Mouse (Mus musculus): ENCODE data around the gene Ndufb8.

Gene Ndufb8

GRCm38 (mm10) chr19:44554861-44555590 lies at the start of gene Ndufb8:
Gene Ndufb8 (minus strand): TSS chr19:44555440.
- under 1% methylated on average over 50 of the region's 50 CpGs for WGBS

GRCm38 (mm10) chr19:44594180-44594579 lies 38.9 kb upstream of the Ndufb8 start:
- WGBS, result 95% methylated on average over 14 of the region's 14 CpGs

- WGBS, result 64% methylated on average over 6 of the region's 6 CpGs
Observed at GRCm38 (mm10) chr19:44591638-44592037, 36.4 kb upstream of the Ndufb8 start.

- 83% methylated on average over 18 of the region's 18 CpGs for WGBS
Observed at GRCm38 (mm10) chr19:44590992-44591391, 35.8 kb upstream of the Ndufb8 start.

- 63% methylated on average over 7 of the region's 7 CpGs for WGBS
Observed at GRCm38 (mm10) chr19:44589591-44590223, 34.5 kb upstream of the Ndufb8 start.

- 64% methylated on average over 4 of the region's 4 CpGs for WGBS
Observed at GRCm38 (mm10) chr19:44588036-44588435, 32.8 kb upstream of the Ndufb8 start.

GRCm38 (mm10) chr19:44582638-44583309 lies 27.5 kb upstream of the Ndufb8 start:
- WGBS, result 39% methylated on average over 9 of the region's 9 CpGs

- WGBS, result 84% methylated on average over 10 of the region's 10 CpGs
Observed at GRCm38 (mm10) chr19:44582103-44582502, 26.9 kb upstream of the Ndufb8 start.

GRCm38 (mm10) chr19:44578038-44578437 lies 22.8 kb upstream of the Ndufb8 start:
- WGBS, result 80% methylated on average over 1 of the region's 1 CpGs

- 74% methylated on average over 7 of the region's 7 CpGs for WGBS
Observed at GRCm38 (mm10) chr19:44576275-44576674, 21.0 kb upstream of the Ndufb8 start.

- 80% methylated on average over 3 of the region's 3 CpGs for WGBS
Observed at GRCm38 (mm10) chr19:44567763-44568162, 12.5 kb upstream of the Ndufb8 start.

GRCm38 (mm10) chr19:44564006-44564405 lies 8.8 kb upstream of the Ndufb8 start:
- WGBS, result 84% methylated on average over 14 of the region's 14 CpGs

- under 1% methylated on average over 33 of the region's 33 CpGs for WGBS
Observed at GRCm38 (mm10) chr19:44562652-44563206, 7.5 kb upstream of the Ndufb8 start, which contains the start of gene Hif1an. Gene Hif1an (plus strand): TSS chr19:44562850.

GRCm38 (mm10) chr19:44554490-44554860 lies 765 bp downstream of the Ndufb8 start:
- WGBS, result 2% methylated on average over 8 of the region's 8 CpGs

GRCm38 (mm10) chr19:44553286-44553685 lies 2.0 kb downstream of the Ndufb8 start:
- 95% methylated on average over 4 of the region's 4 CpGs for WGBS

GRCm38 (mm10) chr19:44552731-44553130 lies 2.5 kb downstream of the Ndufb8 start, which contains the start of gene Gm20538:
Gene Gm20538 (minus strand): TSS chr19:44552831.
- 92% methylated on average over 4 of the region's 4 CpGs for WGBS

GRCm38 (mm10) chr19:44545321-44546041 lies 9.8 kb downstream of the Ndufb8 start, which contains the start of gene Sec31b:
Gene Sec31b (minus strand): TSS chr19:44545864.
- WGBS, result 9% methylated on average over 47 of the region's 47 CpGs

GRCm38 (mm10) chr19:44544775-44545174 lies 10.5 kb downstream of the Ndufb8 start:
- WGBS, result 2% methylated on average over 13 of the region's 13 CpGs

GRCm38 (mm10) chr19:44544372-44544771 lies 10.9 kb downstream of the Ndufb8 start:
- 59% methylated on average over 10 of the region's 10 CpGs for WGBS

- 94% methylated on average over 8 of the region's 8 CpGs for WGBS
Observed at GRCm38 (mm10) chr19:44542694-44543178, 12.5 kb downstream of the Ndufb8 start.

GRCm38 (mm10) chr19:44537416-44537815 lies 17.8 kb downstream of the Ndufb8 start:
- 85% methylated on average over 8 of the region's 8 CpGs for WGBS

Data from cerebral cortex, adult 2 months (tissue).